Mouse (Mus musculus) limb, embryonic 15.5 days (tissue): Measurements from ENCODE around the gene Tmem117. TPM values are rescaled to one million over a fixed set of nuclear protein-coding genes. Genes with fewer than 3 reads are reported as not detected.

ENCODE experiments used
- ATAC-seq: fragments of 200-750 bp; cut with Nextera tagmentation; 2 replicates; pipeline ENCODE4 v1.8.0; 2017; ENCODE audit warnings: low read depth, moderate TSS enrichment; ENCODE audit not compliant: insufficient number of reproducible peaks, low FRiP score, low TSS enrichment
- H3K27ac ChIP-seq: fragments of 300-500 bp; sonication (generic); 2 replicates; pipeline ENCODE4 v1.5.1; 2015; ENCODE audit warnings: moderate library complexity, mild to moderate bottlenecking, inconsistent platforms
- H3K27me3 ChIP-seq: fragments of 300-500 bp; sonication (generic); 2 replicates; pipeline ENCODE4 v1.6.1; 2015; ENCODE audit warnings: inconsistent platforms
- H3K36me3 ChIP-seq: fragments of 300-500 bp; sonication (generic); 2 replicates; pipeline ENCODE4 v1.6.1; 2015; ENCODE audit warnings: inconsistent platforms
- H3K4me1 ChIP-seq: fragments of 300-500 bp; sonication (generic); 2 replicates; pipeline ENCODE4 v1.6.1; 2015; ENCODE audit warnings: inconsistent platforms
- H3K4me2 ChIP-seq: fragments of 300-500 bp; sonication (generic); 2 replicates; pipeline ENCODE4 v1.6.1; 2015; ENCODE audit warnings: mild to moderate bottlenecking, inconsistent platforms
- H3K4me3 ChIP-seq: fragments of 300-500 bp; sonication (generic); 2 replicates; pipeline ENCODE4 v1.5.1; 2015; ENCODE audit warnings: mild to moderate bottlenecking, inconsistent platforms
- H3K9ac ChIP-seq: fragments of 300-500 bp; sonication (generic); 2 replicates; pipeline ENCODE4 v1.6.1; 2015; ENCODE audit warnings: inconsistent platforms
- H3K9me3 ChIP-seq: fragments of 300-500 bp; sonication (generic); 2 replicates; pipeline ENCODE4 v1.6.1; 2016; ENCODE audit warnings: inconsistent platforms
- WGBS: fragments of 180-500 bp; shearing (Covaris S2); methylation state at CpG from one replicate; pipeline ENCODE4 v1.1.7; 2015; 5-methylcytosine and 5-hydroxymethylcytosine counted together
- polyA plus RNA-seq: library from polyadenylated mRNA; unstranded; fragments of >200 nt; fragmentation: Nextera tagmentation; extraction: Ambion mirVana; gene quantifications from 2 replicates; pipeline ENCODE4 v1.2.1, GENCODE M21; 2015

Gene Tmem117
- polyA plus RNA-seq, 1 experiment from 2014 or later: 5.1 TPM

DNA sequence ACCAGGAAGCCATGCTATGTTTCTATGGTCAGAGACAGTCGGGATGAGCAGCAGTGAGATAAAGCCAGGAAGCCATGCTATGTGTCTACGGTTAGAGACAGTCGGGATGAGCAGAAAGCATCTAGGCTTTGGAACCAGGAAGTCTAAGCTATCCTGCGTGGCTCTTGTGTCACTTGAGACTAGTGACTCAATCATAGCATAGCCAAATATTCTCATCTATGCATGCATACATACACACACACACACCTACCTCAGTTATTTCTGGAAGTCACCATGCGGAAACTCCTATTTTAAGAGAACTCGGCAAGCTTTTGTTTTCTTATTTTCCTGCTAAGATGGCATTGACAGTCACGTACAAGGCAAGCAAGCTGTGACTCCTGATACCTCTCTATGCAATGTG, 441.8 kb downstream of the Tmem117 start:
- no peak overlapping the region for H3K27ac ChIP-seq
- no peak overlapping the region for H3K4me2 ChIP-seq
- no peaks in the 10 kb centered on the region for H3K4me1 ChIP-seq
- H3K9me3 ChIP-seq: no peaks in the 10 kb centered on the region
- no peaks in the 10 kb centered on the region for H3K36me3 ChIP-seq
- WGBS: 90% methylated on average over 7 of the region's 7 CpGs
- no peaks in the 10 kb centered on the region for H3K27me3 ChIP-seq
- no peak for ATAC-seq
- H3K9ac ChIP-seq: no peak overlapping the region
- no peak overlapping the region for H3K4me3 ChIP-seq

- Histone ChIP-seq H3K4me1 (no peaks in the 10 kb centered on the region), H3K27ac (no peak overlapping the region), H3K27me3 (no peaks in the 10 kb centered on the region), H3K36me3 (no peaks in the 10 kb centered on the region), H3K4me3 (no peak overlapping the region), H3K9me3 (no peaks in the 10 kb centered on the region), H3K9ac (no peak overlapping the region), H3K4me2 (no peak overlapping the region)
- 88% methylated on average over 12 of the region's 12 CpGs for WGBS
- no peak for ATAC-seq
These were observed 446.3 kb downstream of the Tmem117 start for GRCm38 (mm10) chr15:95075356-95075755.

DNA sequence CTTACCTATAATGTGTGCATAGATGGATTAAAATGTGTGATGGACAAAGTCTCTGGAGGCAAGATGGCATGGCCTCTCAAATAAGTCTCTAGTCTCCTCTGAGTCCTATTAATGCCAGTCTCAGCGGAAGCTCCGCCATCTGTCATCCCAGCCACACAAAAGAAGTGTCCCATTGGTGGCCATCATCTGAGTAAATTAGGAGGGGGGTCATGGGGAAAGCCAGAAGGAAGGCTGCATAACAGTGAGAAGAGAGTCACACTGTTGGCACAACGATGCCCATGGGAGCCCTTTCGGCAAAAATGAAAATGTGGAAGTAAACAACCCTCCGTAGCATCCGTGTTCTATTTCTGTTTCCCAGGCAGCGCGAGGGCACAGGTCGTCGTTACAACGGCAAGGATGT, 452.6 kb downstream of the Tmem117 start:
- ATAC-seq: no peak
- 92% methylated on average over 11 of the region's 11 CpGs for WGBS
- Histone ChIP-seq H3K27me3 (no peaks in the 10 kb centered on the region), H3K9me3 (no peaks in the 10 kb centered on the region), H3K36me3 (no peaks in the 10 kb centered on the region), H3K4me1 (no peaks in the 10 kb centered on the region), H3K4me3 (no peak overlapping the region), H3K4me2 (no peak overlapping the region), H3K27ac (no peak overlapping the region), H3K9ac (no peak overlapping the region)

DNA sequence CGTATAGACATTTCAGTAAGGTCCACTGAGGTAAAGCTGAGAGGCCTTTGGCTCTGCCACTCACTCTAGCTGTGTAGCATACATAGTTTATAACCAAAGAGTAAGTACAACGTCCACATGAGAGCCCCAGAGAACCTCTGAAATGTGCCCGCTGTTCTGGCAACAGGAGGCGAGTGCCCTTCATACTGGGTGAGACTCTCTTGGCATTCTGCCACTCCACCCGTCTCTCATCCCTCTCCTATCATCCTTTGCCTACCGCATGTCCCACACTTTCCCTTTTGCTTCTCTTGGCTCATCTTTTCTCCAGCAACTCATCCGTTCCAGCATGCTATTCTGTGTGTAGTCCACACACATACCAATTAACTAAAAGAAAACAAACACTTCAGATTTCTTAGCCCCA, 456.9 kb downstream of the Tmem117 start:
- no peak for ATAC-seq

DNA sequence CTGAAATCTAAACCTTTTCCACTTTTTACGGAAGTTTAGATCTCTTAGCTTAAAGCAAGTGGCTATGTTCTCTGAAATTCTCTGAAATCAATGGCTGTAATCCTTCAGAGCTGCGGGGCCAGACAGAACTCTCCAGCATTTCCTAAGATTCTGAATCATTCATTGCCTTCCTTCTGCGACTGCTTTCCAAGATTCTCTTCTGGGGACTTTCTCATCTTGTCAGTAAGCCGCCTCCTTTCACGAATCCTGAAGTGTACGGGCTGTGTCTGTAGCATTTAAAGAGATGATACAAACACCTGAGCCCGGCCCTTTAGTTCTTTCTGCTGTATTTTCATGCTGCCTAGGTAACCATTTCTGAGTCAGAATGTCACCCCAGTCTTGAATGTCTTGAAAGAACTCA, 471.1 kb downstream of the Tmem117 start:
- Histone ChIP-seq H3K4me2 (no peak overlapping the region), H3K4me3 (no peak overlapping the region), H3K9ac (no peak overlapping the region), H3K9me3 (no peaks in the 10 kb centered on the region), H3K27ac (no peak overlapping the region), H3K36me3 (no peaks in the 10 kb centered on the region), H3K4me1 (no peaks in the 10 kb centered on the region), H3K27me3 (no peaks in the 10 kb centered on the region)
- no peak for ATAC-seq
- 84% methylated on average over 7 of the region's 7 CpGs for WGBS

More for the DNA sequence above, 456.9 kb downstream of the Tmem117 start:
- H3K9ac ChIP-seq: no peak overlapping the region
- WGBS: 79% methylated on average over 7 of the region's 7 CpGs
- no peak overlapping the region for H3K4me3 ChIP-seq
- no peaks in the 10 kb centered on the region for H3K9me3 ChIP-seq
- no peak overlapping the region for H3K27ac ChIP-seq
- H3K36me3 ChIP-seq: no peaks in the 10 kb centered on the region
- H3K27me3 ChIP-seq: no peaks in the 10 kb centered on the region
- H3K4me2 ChIP-seq: no peak overlapping the region
- H3K4me1 ChIP-seq: no peaks in the 10 kb centered on the region

- H3K9me3 ChIP-seq: no peaks in the 10 kb centered on the region
- no peak for ATAC-seq
- H3K36me3 ChIP-seq: no peaks in the 10 kb centered on the region
- no peak overlapping the region for H3K4me3 ChIP-seq
- no peak overlapping the region for H3K9ac ChIP-seq
- H3K4me2 ChIP-seq: no peak overlapping the region
- H3K4me1 ChIP-seq: no peaks in the 10 kb centered on the region
- no peak overlapping the region for H3K27ac ChIP-seq
- H3K27me3 ChIP-seq: no peaks in the 10 kb centered on the region
These were observed 472.5 kb downstream of the Tmem117 start for GRCm38 (mm10) chr15:95101522-95101921.

DNA sequence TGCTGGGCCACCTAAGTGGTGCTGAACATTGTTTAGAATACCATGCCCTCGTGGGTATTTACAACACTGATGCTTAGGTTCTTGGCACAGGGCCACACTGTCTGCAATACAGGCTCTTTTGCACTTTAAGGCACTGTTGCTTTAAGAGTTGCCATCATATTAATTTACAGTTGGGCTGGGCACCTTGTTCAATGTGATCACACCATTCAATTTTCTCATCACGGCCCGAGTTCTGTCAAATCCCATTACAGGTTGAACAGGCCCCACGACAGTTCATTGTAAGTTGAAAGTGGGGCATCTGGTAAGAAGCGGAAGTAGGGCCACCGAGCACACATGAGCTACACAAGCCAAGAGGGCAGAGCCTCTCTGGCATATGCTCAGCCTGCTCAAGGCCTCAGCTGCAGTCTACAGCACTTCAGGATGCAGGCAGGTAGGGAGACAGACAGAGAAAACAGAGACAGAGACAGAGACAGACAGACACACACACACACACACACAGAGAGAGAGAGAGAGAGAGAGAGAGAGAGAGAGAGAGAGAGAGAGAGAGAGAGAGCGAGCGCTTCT, 478.3 kb downstream of the Tmem117 start:
- 42% methylated on average over 8 of the region's 8 CpGs for WGBS
- Histone ChIP-seq H3K9ac (no peak overlapping the region), H3K4me3 (no peak overlapping the region), H3K27me3 (no peaks in the 10 kb centered on the region), H3K4me2 (no peak overlapping the region), H3K4me1 (no peaks in the 10 kb centered on the region; the same call in 1 of the 2 replicates), H3K36me3 (no peaks in the 10 kb centered on the region), H3K27ac (no peak overlapping the region), H3K9me3 (no peaks in the 10 kb centered on the region)
- ATAC-seq: no peak

DNA sequence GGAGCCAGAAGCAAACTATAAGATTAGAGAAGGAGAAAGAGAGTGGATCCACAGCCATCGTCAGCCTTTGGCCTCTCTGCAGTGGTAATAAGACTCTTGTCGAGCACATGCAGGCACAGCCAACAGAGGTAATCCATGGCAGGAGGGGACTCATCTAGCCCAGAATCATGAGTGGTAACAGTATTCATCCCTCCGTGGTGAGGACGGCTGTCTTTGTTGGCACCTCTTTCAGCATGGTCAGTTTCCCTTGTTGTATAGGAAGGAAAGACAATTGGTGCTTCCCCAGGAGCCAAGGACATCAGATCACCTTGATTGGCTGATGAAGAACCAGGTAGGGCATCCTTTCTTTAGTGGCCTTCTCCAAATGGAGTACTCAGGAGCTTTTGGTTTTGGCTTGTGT, 479.6 kb downstream of the Tmem117 start:
- no peak for ATAC-seq
- H3K27me3 ChIP-seq: no peaks in the 10 kb centered on the region
- 86% methylated on average over 4 of the region's 4 CpGs for WGBS

DNA sequence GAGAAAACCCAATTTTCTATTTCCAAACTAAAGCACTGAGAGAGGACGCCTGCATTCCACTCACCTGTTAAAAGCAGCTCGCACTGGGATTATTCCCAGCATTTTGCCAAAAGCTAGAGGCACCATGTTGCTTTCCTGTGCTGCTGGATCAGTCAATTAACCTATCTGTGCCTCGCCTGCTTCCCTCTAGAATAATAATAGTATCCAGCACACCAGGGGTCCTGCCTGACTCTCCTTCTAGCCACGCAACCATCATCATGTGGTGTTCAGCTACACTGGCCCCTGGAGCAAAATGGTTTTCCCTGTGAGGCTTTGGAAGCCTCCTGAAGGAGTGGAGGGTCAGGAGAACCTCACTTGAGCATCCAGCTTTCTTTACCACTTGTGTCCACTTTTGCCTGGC, 502.4 kb downstream of the Tmem117 start:
- Histone ChIP-seq H3K36me3 (no peaks in the 10 kb centered on the region), H3K27me3 (no peaks in the 10 kb centered on the region), H3K27ac (no peak overlapping the region), H3K4me2 (no peak overlapping the region), H3K9me3 (no peaks in the 10 kb centered on the region), H3K9ac (no peak overlapping the region), H3K4me1 (no peaks in the 10 kb centered on the region), H3K4me3 (no peak overlapping the region)
- 47% methylated on average over 4 of the region's 4 CpGs for WGBS
- no peak for ATAC-seq

More for the DNA sequence above, 479.6 kb downstream of the Tmem117 start:
- Histone ChIP-seq H3K4me3 (no peak overlapping the region), H3K36me3 (no peaks in the 10 kb centered on the region), H3K4me2 (no peak overlapping the region), H3K27ac (no peak overlapping the region), H3K9me3 (no peaks in the 10 kb centered on the region), H3K9ac (no peak overlapping the region), H3K4me1 (no peaks in the 10 kb centered on the region; the same call in 1 of the 2 replicates)

- Histone ChIP-seq H3K9ac (no peak overlapping the region), H3K36me3 (no peaks in the 10 kb centered on the region), H3K27ac (no peak overlapping the region), H3K9me3 (no peaks in the 10 kb centered on the region), H3K4me1 (no peaks in the 10 kb centered on the region), H3K4me2 (no peak overlapping the region), H3K4me3 (no peak overlapping the region), H3K27me3 (no peaks in the 10 kb centered on the region)
- WGBS: 91% methylated on average over 17 of the region's 17 CpGs
- no peak for ATAC-seq
These were observed 507.0 kb downstream of the Tmem117 start for GRCm38 (mm10) chr15:95135926-95136609.

DNA sequence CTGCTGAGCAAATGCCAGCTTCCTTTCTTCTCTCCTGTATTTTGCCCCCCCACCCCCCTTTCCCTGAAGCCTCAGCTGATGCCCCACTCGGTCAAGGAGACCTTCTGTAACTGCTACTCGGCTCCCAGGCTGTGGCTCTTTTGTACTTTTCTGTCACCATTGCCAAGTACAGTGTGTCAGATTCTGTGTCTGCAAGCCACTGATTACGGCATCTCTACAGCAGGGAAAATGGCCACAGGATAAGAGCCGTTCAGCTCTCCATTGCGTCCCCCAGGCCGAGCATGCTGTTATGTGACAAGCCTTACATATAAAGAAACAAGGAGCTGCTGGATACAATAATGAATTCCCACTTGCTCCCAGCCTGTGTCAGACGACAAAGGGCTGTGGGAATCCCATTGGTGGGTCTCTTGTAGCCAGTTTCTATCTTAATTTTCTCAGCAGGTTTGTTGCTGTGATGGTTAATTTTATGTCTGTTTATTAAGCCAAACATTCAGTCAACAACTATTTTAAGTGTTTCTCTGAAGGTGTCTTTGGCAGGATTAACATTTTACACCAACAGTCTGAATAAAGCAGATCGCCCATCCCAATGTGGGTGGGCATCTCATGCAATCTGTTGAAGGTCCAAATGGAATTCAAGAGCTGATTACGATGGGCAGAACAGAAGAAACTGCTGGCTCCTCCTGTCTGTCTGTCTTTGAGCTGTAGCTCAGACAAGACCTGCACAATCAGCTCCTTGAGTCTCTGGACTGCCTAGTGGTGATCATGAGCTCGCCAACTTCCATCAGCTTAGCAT, 508.2 kb downstream of the Tmem117 start:
- Histone ChIP-seq H3K9me3 (no peaks in the 10 kb centered on the region), H3K36me3 (no peaks in the 10 kb centered on the region), H3K4me3 (no peak overlapping the region), H3K27me3 (no peaks in the 10 kb centered on the region), H3K4me2 (no peak overlapping the region), H3K27ac (no peak overlapping the region), H3K9ac (no peak overlapping the region), H3K4me1 (no peaks in the 10 kb centered on the region)
- ATAC-seq: no peak
- WGBS: 82% methylated on average over 10 of the region's 10 CpGs

DNA sequence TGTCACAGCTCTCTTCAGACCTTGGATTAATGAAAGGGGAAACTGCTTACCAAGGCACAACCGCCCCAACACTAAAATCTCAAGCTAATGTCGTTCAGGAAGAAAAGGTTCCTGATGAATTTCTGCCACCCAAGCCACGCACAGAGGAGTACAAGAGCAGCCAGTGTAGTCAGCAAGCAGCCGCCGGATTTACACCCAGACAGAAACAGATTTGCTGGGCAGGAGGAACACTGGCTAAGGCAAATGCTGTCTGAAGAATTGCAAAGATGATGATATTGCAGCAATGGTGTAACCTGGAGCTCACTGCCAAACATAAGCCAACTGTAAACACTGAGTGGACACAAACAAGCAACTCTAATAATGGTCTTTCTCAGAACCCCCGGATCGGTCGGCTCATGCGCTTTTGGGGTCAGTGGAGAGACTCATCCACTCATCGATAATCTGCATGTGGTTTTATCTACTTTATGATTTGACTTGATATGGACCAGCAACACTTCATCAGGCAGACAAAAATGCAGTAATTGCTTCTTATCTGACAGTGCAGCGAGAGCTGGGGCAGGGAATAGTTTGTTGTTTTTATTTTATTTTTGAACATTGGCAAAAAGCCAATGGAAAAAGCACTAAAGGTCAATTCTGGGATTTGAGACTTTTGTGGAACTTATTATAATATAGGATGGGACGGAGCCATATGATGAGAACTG, 509.8 kb downstream of the Tmem117 start:
- WGBS: 72% methylated on average over 12 of the region's 12 CpGs
- H3K9ac ChIP-seq: no peak overlapping the region
- no peaks in the 10 kb centered on the region for H3K27me3 ChIP-seq
- no peaks in the 10 kb centered on the region for H3K9me3 ChIP-seq
- H3K4me1 ChIP-seq: no peaks in the 10 kb centered on the region
- no peaks in the 10 kb centered on the region for H3K36me3 ChIP-seq
- H3K4me3 ChIP-seq: no peak overlapping the region
- H3K4me2 ChIP-seq: no peak overlapping the region
- no peak overlapping the region for H3K27ac ChIP-seq
- ATAC-seq: no peak
